Mouse (Mus musculus): ENCODE data around the gene Foxp4.

Gene Foxp4

DNA sequence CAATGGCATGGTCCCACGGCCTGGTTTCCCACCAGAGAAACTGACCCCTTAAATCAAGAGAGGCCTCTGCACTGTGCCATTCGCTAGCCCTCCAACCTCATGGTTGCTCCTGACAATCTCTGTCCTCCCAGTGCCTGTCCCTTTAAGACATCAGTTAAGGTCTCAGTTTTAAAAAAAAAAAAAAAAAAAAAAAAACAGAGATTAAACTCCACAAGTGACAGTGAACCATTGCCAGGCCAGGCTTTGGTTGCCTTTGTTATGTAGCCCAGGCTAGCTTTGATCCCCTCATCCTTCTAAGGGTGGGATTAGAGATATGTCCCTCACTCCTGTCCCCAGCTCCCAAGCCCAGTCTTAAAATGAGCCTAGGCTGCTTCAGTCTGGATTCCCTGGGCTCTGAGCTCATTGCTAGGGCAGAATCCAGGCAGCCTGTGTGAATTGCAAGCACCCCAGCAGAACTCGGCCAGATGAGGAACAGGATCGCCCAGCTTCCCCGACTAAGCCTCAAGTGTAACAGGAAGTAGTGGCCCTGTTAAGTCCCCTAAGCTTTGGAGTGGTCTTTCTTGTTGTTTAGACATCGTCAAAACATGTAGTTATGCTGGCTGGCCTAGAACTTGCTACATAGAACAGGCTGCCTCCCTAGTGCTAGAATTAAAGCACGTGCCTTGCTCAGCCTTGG lies 73.7 kb downstream of the Foxp4 start:
- no peak for DNase-seq

DNA sequence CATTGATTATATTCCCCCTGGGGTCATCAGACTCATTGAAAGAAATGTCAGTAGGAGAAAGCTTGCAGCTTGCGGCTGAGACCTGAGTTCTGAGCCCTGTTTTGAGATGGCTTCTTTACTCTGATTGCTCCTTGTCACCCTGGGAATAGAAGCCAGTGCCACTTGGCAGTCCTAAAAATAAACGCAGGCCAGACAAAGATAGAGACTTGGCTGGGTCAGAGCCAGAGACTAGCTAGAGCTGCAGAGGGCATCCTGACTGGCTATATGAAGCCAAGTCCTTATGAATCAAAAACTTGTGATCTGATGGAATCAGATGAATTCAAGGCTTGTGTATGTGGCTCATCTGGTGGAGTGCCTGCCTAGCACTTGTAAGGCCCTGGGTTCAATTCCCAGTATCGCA lies 74.4 kb downstream of the Foxp4 start:
- DNase-seq, result no peak

DNA sequence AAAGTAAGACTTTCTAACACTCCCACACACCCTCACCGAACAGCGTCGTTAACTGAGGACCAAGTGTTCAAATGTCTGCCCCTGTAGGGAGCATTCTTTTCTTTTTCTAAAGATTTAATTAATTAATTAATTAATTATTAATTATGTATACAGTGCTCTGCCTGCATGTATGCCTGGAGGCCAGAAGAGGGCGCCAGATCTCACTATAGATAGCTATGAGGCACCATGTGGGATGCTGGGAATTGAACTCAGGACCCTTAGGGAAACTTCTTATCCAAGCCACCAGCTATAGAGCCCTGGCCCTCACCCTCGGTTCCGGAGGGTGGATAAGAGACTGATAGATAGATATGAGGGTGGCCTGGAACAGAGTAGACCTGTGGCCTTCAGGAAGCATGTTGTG lies 76.5 kb downstream of the Foxp4 start:
- DNase-seq, result no peak

DNA sequence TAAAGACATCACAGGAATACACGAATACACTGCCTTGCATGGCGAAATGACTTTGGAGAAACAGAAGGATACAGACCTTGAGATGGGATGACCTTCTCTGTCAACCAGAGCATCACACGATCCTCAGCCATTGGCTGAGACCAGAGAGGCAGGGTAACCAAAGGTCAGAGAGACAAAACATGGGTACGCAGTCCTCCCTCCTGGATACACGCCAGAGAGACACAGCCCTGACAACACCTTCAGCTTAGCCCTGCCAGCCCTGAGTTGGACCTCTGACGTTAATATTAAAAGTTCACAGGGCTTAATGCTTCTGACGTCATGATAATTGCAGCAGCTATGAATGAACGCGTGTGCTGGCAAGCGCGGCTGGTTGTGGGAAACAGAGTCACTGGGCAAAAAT lies 78.8 kb downstream of the Foxp4 start:
- DNase-seq, result no peak

DNA sequence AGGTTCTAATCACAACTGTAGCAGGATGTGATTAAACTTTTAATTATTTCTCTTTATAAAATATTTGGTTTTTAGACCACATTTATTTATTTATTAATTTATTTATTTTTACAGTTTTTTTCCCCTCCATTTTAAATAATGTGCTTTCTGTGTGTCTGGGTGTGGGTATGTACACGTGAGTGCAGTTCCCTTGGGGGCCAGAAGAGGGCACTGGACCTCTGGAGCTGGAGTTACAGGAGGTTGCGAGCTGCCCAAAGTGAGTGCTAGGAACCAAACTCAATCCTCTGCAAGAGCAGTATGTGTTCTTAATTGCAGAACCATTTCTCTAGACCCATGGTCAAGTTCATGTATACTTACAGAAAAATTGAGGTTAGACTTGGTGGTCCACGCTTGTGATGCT lies 81.0 kb downstream of the Foxp4 start:
- no peak for DNase-seq

DNA sequence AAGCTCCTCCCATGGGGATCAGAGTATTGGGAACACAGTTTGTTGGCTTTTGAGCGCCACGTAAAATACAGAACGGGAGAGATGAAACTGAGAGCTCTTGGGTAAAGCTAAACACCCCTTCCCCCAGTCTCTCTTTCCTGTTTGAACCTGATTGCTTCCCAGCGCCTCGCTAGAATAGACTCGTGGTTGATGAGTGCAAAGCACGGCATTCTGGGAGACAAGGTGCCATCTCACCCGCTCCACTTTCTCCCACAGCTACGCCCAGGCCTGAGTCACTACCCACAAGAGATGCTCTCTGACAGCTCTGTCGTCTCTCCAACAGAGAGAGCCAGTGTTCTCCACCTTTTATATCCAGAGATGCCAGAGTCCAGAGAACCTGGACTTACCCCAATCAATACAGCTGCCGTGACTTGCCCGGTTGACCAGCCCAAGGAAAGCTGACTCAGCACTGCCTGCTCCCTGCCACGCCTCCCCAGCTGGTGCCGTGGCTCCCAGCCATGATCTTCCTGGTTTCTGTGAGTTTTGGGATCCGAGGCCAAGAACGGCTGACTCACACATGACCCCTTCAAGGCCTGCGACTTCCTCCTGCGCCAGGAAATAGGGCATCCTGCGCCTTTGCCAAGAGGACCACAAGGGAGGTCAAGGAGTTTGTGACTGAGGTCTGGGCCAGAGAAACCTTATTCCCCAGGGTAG lies 82.4 kb downstream of the Foxp4 start:
- peak; percentile 81 for DNase-seq

DNA sequence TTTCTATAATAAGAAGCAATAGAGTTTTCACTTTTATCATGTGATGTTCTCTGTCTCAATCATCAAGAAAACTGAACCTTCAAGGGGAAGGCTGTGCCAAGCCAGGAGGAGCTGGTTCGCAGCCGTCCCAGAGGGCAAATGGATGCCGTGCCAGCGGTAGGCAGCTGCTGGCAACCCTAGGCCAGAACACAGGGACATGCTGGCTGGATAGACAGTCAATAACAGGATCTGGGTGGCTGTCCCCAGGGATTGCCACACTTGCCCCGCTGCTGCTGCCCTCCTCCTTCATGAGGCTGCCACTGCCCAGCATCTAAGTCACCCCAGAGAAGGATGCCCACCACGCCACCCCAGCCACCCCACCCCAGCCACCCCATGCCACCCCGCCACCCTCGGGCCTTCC lies 82.9 kb downstream of the Foxp4 start:
- no peak for DNase-seq

DNA sequence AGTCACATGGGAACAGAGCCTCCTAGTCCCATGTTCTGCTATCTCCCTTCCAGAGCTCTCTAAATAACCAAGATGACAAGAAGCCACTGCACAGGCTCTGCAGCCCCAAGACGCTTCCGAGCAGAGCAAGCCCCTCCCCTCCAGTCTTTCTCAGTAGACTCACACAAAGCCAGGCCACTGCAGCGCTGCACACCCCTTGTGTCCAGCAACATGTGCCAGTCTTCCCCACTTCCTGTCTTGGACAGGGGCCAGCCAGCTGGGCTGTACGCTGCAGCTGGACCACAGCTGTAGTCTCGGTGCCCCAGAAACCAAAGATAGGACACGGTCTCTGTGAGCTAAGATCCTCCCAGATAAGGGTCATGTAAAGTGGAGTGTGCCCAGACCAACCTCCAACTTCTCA lies 86.6 kb downstream of the Foxp4 start:
- no peak for DNase-seq

DNA sequence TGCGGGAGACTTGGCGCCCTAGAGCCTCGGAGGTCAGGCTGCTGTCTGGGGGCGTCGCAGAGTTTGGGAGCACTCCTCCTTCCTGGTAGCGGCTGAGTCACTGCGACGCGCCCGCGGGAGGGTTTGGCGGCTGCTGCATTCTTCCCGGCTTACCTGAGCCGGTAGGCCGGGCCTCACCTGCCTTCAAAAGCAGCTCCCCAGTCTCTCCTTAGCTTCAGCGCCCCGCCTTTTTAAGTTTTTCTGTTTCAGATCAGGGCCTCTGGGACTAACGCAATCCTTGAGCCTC lies 90.0 kb downstream of the Foxp4 start, which contains the start of gene Mdfi:
TSS of gene Mdfi (minus strand) at position 210 of the 286 bp plus-strand sequence.
- no peak for DNase-seq

DNA sequence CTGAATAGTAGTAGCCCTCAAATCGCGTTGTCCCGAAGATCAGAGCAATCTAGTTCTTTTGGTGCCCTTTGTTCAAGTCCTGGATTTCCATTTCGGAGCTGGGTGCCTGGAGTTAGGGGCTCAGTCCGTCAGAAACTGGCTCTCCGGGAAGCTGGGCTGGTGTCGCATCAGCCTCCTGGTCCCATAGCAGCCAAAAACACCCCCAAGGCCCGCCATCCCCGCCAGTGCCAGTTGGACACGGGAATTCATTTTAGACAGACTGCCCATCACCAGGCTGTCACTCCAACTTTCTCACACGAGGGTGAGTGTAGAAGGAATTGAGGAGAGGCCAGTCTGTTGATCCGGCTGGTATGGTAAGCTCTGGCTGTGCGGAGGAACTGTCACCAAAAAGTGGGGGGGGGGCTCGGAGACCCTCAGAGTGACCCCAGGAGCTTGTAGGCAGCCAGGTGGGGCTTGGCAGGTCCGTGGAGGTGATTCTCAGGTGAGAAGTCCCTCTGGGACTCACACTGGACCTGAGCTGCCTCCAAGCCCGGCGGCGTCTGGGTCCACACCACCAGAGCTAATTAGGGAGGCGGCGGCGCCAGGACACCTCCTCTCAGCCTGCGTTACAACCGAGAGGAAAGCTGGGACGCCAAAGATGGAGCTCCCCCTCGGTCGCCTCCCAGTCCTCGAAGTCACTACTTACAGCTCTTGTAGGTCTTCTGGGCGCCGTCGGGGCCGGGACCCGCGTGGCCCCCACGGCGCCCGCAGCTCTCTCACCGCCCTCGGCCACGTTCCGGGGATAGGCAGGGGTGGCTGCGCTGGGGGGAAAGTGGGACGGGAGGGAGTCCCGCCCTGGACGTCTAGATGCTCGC lies 90.6 kb downstream of the Foxp4 start:
- DNase-seq, result peak; percentile 16

DNA sequence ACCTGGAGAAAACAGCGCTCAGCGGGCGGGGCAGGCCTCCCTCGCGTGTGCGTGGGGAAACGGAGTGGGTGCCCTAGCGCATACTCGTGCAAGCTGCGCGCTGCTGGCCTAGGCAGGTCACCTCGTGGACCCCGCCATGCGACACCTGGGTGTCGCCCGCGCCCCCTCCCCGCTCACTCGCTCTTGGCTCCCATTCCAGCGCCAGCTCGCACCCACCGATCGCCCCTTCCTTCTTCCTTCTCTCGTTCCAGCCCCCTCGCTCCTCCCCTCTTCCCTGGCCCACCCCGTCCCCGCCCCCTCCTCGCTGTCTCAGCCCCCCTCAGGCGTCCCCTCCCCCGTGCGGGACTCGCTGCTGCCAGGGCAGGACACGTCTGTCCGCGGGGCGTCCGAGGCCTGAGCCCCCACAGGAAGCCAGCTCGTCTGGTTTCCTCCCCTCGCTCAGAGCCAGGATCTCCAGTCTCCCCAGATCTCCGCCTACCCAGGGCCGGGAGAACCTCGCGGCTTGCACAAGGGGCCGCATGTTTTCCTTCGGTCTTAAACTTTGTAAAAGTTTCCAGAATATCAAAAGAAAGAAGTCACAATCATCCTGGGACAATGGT lies 91.3 kb downstream of the Foxp4 start:
- peak; percentile 11 for DNase-seq

DNA sequence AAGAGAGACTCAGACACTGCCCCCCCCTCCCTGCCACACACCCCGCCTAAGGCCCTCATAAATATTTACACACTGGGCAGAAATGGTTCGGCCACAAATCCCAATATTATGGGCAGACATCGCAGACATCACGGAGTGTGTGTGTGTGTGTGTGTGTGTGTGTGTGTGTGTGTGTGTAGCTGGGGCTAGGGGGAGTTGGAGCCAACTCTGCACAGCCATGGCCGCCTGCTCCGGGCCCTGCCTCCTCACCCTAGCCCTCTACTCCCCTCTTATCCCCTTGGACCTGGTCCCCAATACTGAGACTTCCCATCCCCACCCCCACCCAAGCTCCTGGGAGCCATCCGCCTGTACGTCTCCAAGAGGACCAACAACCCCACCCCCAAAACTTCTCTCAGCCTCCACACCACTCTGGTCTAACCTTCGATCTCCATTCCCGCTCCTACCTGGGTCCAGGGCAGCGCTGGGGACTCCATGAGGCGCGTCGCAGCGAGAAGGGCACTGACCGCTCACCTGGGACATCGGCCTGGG lies 91.9 kb downstream of the Foxp4 start:
- no peak for DNase-seq

DNA sequence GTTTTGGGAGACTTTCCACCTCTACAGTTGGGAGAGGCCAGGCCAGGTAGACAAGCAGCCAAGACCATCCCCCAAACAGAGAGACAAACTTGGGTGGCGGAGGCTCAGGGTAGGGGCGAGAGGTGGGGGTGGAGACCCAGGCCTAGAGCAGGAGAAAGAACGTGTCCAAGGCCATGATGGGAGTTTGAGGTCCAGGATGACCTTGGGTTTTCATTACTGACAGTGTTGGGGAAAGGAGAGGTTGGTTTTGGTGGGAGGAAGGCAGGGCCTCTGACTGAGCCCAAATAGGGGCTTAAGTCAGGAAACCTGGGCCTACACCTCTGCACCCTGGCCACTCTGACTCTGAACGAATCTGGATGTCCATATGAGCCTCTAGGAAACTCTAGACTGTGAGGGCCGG lies 92.7 kb downstream of the Foxp4 start:
- no peak for DNase-seq

DNA sequence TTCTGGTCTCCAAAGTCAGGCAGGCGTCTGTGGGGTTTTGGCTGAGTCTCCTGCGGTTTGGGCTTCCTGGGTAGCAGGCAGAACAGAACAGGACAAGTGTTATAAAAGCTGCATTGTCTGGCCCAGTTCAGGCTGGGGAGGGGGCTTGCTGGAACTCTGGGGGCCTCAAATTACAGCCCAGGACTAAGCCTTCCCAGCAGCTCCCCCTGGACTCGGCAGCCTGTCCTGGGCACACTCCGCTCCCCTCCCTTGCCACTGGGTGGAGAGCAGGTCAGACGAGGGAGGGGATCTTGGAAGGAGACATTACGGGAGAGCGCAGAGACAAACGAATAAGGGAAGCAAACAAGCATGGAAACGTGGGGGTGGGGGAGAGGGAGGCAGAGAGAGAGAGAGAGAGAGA lies 93.3 kb downstream of the Foxp4 start:
- no peak for DNase-seq

DNA sequence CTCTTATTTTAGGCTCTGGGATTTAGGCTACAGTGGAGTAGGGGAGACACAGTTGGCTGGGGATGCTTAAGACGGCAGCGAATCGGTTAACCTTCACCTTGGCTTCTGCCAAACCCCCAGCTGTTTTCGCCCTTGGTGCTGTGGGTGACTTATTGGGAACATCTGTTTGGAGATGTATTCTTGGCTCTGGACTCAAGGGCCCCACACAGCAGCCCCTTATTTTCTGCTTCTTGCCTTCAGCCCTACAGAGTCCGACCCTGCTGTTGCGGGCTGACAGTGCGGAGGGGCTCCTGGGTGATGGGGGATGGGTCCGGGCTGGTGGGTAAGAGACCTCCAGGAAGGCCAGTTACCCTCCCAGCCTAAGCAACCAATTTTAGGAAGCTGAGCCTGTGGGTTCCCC lies 103.1 kb downstream of the Foxp4 start:
- no peak for DNase-seq

DNA sequence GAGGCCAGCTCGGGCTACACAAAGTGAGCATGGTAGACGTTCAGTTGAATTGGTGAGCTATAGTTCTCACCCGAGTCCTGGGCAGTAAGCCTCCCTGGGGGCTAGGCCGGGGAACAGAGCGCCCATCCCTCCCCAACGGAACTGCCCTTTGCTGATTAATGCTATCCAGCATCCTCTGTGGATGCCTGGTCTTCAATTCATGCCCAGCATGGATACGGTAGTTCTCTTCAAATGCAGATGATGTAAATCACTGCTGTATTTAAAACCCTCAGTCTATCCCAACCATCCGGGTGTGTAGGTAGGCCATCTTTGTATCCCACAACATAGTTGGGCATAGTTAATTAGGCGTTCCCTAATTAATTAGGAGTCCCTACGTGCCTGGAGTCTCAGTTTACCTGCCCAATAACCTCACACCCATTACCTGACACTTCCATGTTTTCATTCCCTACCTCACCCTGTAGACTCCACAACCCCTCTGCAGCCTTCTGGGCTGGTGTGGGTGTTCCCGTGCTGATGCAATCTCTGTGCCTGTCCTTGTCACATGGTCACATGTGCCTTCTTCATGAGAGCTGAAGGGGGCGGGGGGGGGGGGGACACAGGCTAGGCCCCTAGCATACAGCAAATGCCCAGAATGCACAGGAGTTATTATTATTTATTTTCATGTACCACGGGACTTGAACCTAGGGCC lies 106.3 kb downstream of the Foxp4 start:
- DNase-seq, result no peak

Measured in kidney, adult 18-20 months (tissue).